Mouse (Mus musculus) forebrain, postnatal 0 days (tissue): ENCODE measurements at regions not wholly inside any gene's neighbourhood (a gene's known extent, or its start where the extent isn't known, plus 50 kb on each side); places are given as distances from the start of the nearest gene placed in this dataset.

Experiments used
- ATAC-seq: fragments of 200-750 bp; cut with Nextera tagmentation; 2 replicates; pipeline ENCODE4 v1.8.0; 2017; ENCODE audit warnings: mild to moderate bottlenecking, moderate library complexity
- DNase-seq: peaks from one replicate; pipeline ENCODE4 v3.0.0-alpha.2; 2015
- H3K27ac ChIP-seq: fragments of 300-500 bp; sonication (generic); 2 replicates; pipeline ENCODE4 v1.5.1; 2014; ENCODE audit warnings: low read depth, mild to moderate bottlenecking, antibody characterized with exemption, low read length, moderate library complexity, mixed read lengths
- H3K27me3 ChIP-seq: fragments of 300-500 bp; sonication (generic); 2 replicates; pipeline ENCODE4 v1.6.1; 2014; ENCODE audit warnings: mild to moderate bottlenecking, low read length, mixed read lengths; ENCODE audit not compliant: insufficient read depth
- H3K36me3 ChIP-seq: fragments of 300-500 bp; sonication (generic); 2 replicates; pipeline ENCODE4 v1.6.1; 2014; ENCODE audit warnings: mild to moderate bottlenecking, moderate library complexity; ENCODE audit not compliant: insufficient read depth
- H3K4me1 ChIP-seq: fragments of 300-500 bp; sonication (generic); 2 replicates; pipeline ENCODE4 v1.6.1; 2014; ENCODE audit warnings: antibody characterized with exemption; ENCODE audit not compliant: insufficient read depth
- H3K4me2 ChIP-seq: fragments of 300-500 bp; sonication (generic); 2 replicates; pipeline ENCODE4 v1.6.1; 2014; ENCODE audit warnings: low read depth, mild to moderate bottlenecking, moderate library complexity
- H3K4me3 ChIP-seq: fragments of 300-500 bp; sonication (generic); 2 replicates; pipeline ENCODE4 v1.5.1; 2014; ENCODE audit warnings: low read depth, low read length, mixed read lengths
- H3K9ac ChIP-seq: fragments of 300-500 bp; sonication (generic); 2 replicates; pipeline ENCODE4 v1.6.1; 2014; ENCODE audit warnings: mild to moderate bottlenecking
- H3K9me3 ChIP-seq: fragments of 300-500 bp; sonication (generic); 2 replicates; pipeline ENCODE4 v1.6.1; 2016; ENCODE audit warnings: low read length
- CTCF ChIP-seq: sonication (generic); IDR thresholded peaks from 2 replicates; pipeline ENCODE4 v1.5.1; 2016; ENCODE audit warnings: antibody characterized with exemption, control low read depth, low read depth
- WGBS: fragments of 180-500 bp; shearing (Covaris S2); extraction: QIAGEN DNeasy Blood & Tissue Kit; methylation state at CpG from one replicate; pipeline ENCODE4 v1.1.7; 2014; 5-methylcytosine and 5-hydroxymethylcytosine counted together
- microRNA-seq, 2 experiments: library from miRNA; unstranded; fragments of <30 nt; microRNA quantifications; one replicate each; pipeline ENCODE4; 2016

DNA sequence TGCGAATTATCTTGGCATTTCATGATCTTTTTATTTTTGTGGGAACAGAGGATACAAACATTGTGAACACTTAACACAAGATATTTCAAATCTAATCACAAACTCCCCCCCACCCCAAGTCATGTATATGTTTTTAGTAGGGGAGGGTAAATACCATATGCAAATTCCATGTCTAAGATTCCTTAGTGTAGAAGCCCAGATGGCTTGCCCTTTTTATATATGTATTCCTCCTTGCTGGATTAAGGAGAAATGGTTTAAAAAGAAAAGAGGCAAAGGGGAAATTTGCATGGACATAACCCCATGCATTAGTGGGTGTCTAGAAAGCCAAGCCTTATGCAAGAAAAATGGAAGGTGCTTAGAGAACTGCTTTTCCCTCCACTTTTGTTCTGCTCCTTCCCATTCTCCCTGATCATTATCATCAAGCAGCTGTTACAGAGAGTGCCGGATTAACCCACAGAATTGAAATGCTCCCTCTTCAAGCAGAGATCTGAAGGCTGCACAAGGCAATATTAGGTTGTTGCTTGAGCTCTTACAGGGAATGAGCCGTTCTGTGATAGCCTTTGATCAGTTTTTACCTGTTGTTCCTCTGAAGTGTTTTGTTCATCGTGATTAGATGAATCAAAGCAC lies 979.5 kb downstream of the Stpg2 start:
- Histone ChIP-seq H3K4me3 (no peak overlapping the region), H3K9ac (no peak overlapping the region), H3K36me3 (no peaks in the 10 kb centered on the region), H3K9me3 (no peaks in the 10 kb centered on the region), H3K27ac (no peak overlapping the region), H3K4me2 (no peak overlapping the region), H3K27me3 (no peaks in the 10 kb centered on the region), H3K4me1 (no peaks in the 10 kb centered on the region)
- no peak for TF ChIP-seq CTCF
- DNase-seq (no peak), ATAC-seq (no peak)
- WGBS: 22% methylated on average over 4 of the region's 4 CpGs

GRCm38 (mm10) chr3:140205914-140206313 lies 1000.4 kb downstream of the Stpg2 start:
- H3K36me3 ChIP-seq: no peaks in the 10 kb centered on the region
- no peaks in the 10 kb centered on the region for H3K27me3 ChIP-seq

DNA sequence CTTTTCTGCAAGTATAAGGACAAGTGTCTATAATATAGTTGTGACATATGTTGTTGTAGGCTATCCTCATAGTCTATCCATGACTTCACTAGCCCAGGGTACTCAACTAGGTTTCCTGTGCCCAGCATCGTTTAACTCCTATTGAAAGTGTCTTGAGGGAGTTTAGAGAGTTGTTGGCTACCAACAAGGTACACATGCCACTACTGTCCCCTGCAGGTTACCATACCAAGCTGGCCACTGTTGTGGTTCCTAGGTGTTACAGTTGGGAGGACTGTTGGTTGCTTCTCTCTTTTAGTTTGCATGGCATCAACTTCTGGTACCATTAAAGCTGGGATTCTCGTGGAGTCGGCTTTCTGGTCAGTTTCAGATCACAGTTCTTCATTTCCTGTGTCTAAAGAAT lies 990.7 kb downstream of the Pdha2 start:
- no peak overlapping the region for H3K9ac ChIP-seq
- H3K27me3 ChIP-seq: no peaks in the 10 kb centered on the region
- 81% methylated on average over 3 of the region's 3 CpGs for WGBS
- no peak for TF ChIP-seq CTCF
- no peaks in the 10 kb centered on the region for H3K9me3 ChIP-seq
- ATAC-seq (no peak), DNase-seq (no peak)
- no peak overlapping the region for H3K27ac ChIP-seq
- H3K4me3 ChIP-seq: no peak overlapping the region
- no peak overlapping the region for H3K4me2 ChIP-seq
- H3K4me1 ChIP-seq: no peaks in the 10 kb centered on the region
- no peaks in the 10 kb centered on the region for H3K36me3 ChIP-seq

More at GRCm38 (mm10) chr3:140205914-140206313, 1000.4 kb downstream of the Stpg2 start:
- H3K4me1 ChIP-seq: no peaks in the 10 kb centered on the region
- H3K4me3 ChIP-seq: no peak overlapping the region
- no peak for ATAC-seq
- no peak overlapping the region for H3K4me2 ChIP-seq
- TF ChIP-seq CTCF: no peak
- no peak overlapping the region for H3K9ac ChIP-seq
- no peaks in the 10 kb centered on the region for H3K9me3 ChIP-seq
- no peak overlapping the region for H3K27ac ChIP-seq
- no peak for DNase-seq

GRCm38 (mm10) chr3:140230712-140231111 lies 981.4 kb downstream of the Pdha2 start:
- Histone ChIP-seq H3K9ac (no peak overlapping the region), H3K36me3 (no peaks in the 10 kb centered on the region), H3K4me3 (no peak overlapping the region), H3K4me1 (no peaks in the 10 kb centered on the region), H3K27ac (no peak overlapping the region), H3K4me2 (no peak overlapping the region), H3K9me3 (no peaks in the 10 kb centered on the region), H3K27me3 (no peaks in the 10 kb centered on the region)
- no peak for TF ChIP-seq CTCF
- no peak for ATAC-seq
- DNase-seq: no peak
- 72% methylated on average over 2 of the region's 2 CpGs for WGBS

- Histone ChIP-seq H3K4me3 (no peak overlapping the region), H3K27ac (no peak overlapping the region), H3K9me3 (no peaks in the 10 kb centered on the region), H3K36me3 (no peaks in the 10 kb centered on the region), H3K27me3 (no peaks in the 10 kb centered on the region), H3K4me1 (no peaks in the 10 kb centered on the region), H3K9ac (no peak overlapping the region), H3K4me2 (no peak overlapping the region)
- DNase-seq: no peak
- TF ChIP-seq CTCF: no peak
- no peak for ATAC-seq
- 89% methylated on average over 4 of the region's 4 CpGs for WGBS
These were observed 979.0 kb downstream of the Pdha2 start for GRCm38 (mm10) chr3:140233144-140233543.

DNA sequence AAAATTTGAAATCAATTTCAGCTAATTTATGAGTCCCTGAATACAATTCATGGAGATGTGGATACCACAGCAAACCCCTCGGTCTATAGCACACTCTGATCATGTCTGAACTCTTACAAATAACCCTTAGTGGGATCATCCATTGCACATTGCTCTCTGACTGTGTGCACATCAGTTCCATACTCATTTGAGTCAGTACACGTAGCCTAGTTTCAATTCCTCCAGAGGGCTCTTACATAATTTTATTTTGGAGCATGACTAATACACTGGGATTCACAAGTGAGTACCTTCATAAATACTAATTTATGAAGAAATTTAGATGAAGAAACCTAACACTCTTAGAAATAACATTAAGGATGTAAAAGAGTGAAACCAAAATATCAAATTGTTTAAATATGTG lies 978.3 kb downstream of the Pdha2 start:
- DNase-seq (no peak), ATAC-seq (no peak)
- Histone ChIP-seq H3K36me3 (no peaks in the 10 kb centered on the region), H3K4me3 (no peak overlapping the region), H3K27ac (no peak overlapping the region), H3K27me3 (no peaks in the 10 kb centered on the region), H3K9me3 (no peaks in the 10 kb centered on the region), H3K4me1 (no peaks in the 10 kb centered on the region), H3K4me2 (no peak overlapping the region), H3K9ac (no peak overlapping the region)
- TF ChIP-seq CTCF: no peak
- 81% methylated on average over 2 of the region's 2 CpGs for WGBS

DNA sequence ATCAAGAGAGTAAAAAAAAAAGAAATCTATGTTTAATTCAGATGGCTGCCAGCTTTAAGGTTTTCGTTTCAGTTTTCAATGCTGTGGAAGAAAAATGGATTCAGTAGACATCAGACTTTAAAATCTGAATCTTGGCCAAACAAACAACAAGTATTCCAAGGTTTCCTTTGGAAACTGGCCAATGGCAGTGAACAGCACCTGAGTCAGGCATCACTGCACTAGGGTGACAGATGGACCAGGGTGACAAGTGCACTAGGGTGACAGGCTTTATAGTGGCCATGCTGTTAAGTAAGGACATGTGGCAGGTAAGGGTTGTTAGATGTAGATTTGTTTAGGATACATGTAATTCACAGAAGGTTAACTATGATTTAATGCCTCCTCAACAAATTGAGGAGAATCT lies 972.9 kb downstream of the Pdha2 start:
- Histone ChIP-seq H3K27ac (no peak overlapping the region), H3K9me3 (no peaks in the 10 kb centered on the region), H3K27me3 (no peaks in the 10 kb centered on the region), H3K4me1 (no peaks in the 10 kb centered on the region), H3K36me3 (no peaks in the 10 kb centered on the region), H3K9ac (no peak overlapping the region), H3K4me2 (no peak overlapping the region), H3K4me3 (no peak overlapping the region)
- no peak for DNase-seq
- 46% methylated on average over 1 of the region's 1 CpGs for WGBS
- no peak for TF ChIP-seq CTCF
- ATAC-seq: no peak

Small RNAs in the stretch of these regions (microRNA-seq; reads per million reads assigned to microRNA genes)
- 35.5 to 215 reads per million in 2 experiments for gene Mir7j
